In genomic region chr10:76531375-76531774, GRCm38 (mm10) we compare ENCODE assay signal across 8 mouse cellular contexts. TPM values are rescaled to one million over a fixed set of nuclear protein-coding genes. Genes with fewer than 3 reads are reported as not detected.
DNase-seq lines count a peak whose midpoint lies in the region; ATAC-seq lines count a peak whose summit lies in the region.

Lss (plus strand) TSS chr10:76531588.

- H3K4me3 ChIP-seq in heart, embryonic 14.5 days (ENCODE audit: control insufficient read depth in 1 of 2, insufficient read depth in 1 of 2, low read depth in 1 of 2, low read length in 2 of 2) = peak within 1 kb of the TSS; percentile 56 to 70
- H3K4me3 ChIP-seq in liver, embryonic 13.5 days (replicated peaks) = peak within 1 kb of the TSS; percentile 76
- H3K4me3 ChIP-seq in stomach, embryonic 16.5 days (replicated peaks; ENCODE audit: low read length) = peak within 1 kb of the TSS; percentile 61

- 0 out of 4 replicates have a peak, but pooled peaks cover 2 to 7% of the 10 kb centered on the region in 2 experiments for H3K4me1 ChIP-seq in heart, embryonic 14.5 days (ENCODE audit: control insufficient read depth in 2 of 2, insufficient read depth in 2 of 2, low read length in 2 of 2)
- peaks cover 28% of the 10 kb centered on the region for H3K4me1 ChIP-seq in liver, embryonic 13.5 days (replicated peaks)
- peaks cover 10% of the 10 kb centered on the region; the same call in 1 of the 2 replicates for H3K4me1 ChIP-seq in stomach, embryonic 16.5 days (ENCODE audit: control insufficient read depth, insufficient read depth, low read length)

- WGBS in heart, embryonic 14.5 days = under 1% methylated on average over 37 of the region's 37 CpGs
- under 1% methylated on average over 37 of the region's 37 CpGs for WGBS in liver, embryonic 13.5 days (ENCODE audit: insufficient replicate concordance)
- WGBS in stomach, embryonic 16.5 days = under 1% methylated on average over 37 of the region's 37 CpGs

- peaks cover 30% of the 10 kb centered on the region for H3K36me3 ChIP-seq in heart, embryonic 14.5 days (ENCODE audit: control insufficient read depth, insufficient read depth, low read length)
- H3K36me3 ChIP-seq in liver, embryonic 13.5 days = peaks cover 30% of the 10 kb centered on the region
- H3K36me3 ChIP-seq in stomach, embryonic 16.5 days (ENCODE audit: control insufficient read depth, insufficient read depth, low read length) = no peaks in the 10 kb centered on the region

- peak; percentile 85 for DNase-seq in c-Kit-negative CD71-positive TER-119-positive erythroid progenitor cells, embryonic 14.5 days (ENCODE audit: low read depth, low spot score)
- peak; percentile 92 for DNase-seq in fibroblast of lung, adult 2 months (ENCODE audit: low read depth)
- peak; percentile 97 for DNase-seq in kidney, postnatal 14 days
- DNase-seq in liver, embryonic 13.5 days = peak; percentile 97
- DNase-seq in neural tube, embryonic 10.5 days (ENCODE audit: extremely low spot score, low spot score) = peak; percentile 97

- H3K9me3 ChIP-seq in heart, embryonic 14.5 days (ENCODE audit: control insufficient read depth, low read length) = no peaks in the 10 kb centered on the region
- no peaks in the 10 kb centered on the region for H3K9me3 ChIP-seq in liver, embryonic 13.5 days (replicated peaks)
- no peaks in the 10 kb centered on the region for H3K9me3 ChIP-seq in stomach, embryonic 16.5 days (replicated peaks; ENCODE audit: control insufficient read depth, low read length)

- no peaks in the 10 kb centered on the region for H3K27me3 ChIP-seq in heart, embryonic 14.5 days (ENCODE audit: control insufficient read depth, insufficient read depth, low read length)
- H3K27me3 ChIP-seq in liver, embryonic 13.5 days = no peaks in the 10 kb centered on the region
- H3K27me3 ChIP-seq in stomach, embryonic 16.5 days (ENCODE audit: control insufficient read depth, insufficient read depth, low read length) = no peaks in the 10 kb centered on the region

- H3K27ac ChIP-seq in heart, embryonic 14.5 days (replicated peaks in 1 of 2; ENCODE audit: control insufficient read depth in 1 of 2, insufficient read depth in 1 of 2, low read depth in 2 of 2, low read length in 2 of 2) = peak within 1 kb of the TSS; percentile 28 to 48; a peak in 3 of 4 replicates
- peak within 1 kb of the TSS; percentile 77 for H3K27ac ChIP-seq in liver, embryonic 13.5 days
- H3K27ac ChIP-seq in stomach, embryonic 16.5 days (ENCODE audit: low read length) = peak within 1 kb of the TSS; percentile 79

- H3K9ac ChIP-seq in heart, embryonic 14.5 days (ENCODE audit: low read length) = peak within 1 kb of the TSS; percentile 74
- H3K9ac ChIP-seq in liver, embryonic 13.5 days = peak within 1 kb of the TSS; percentile 82
- peak within 1 kb of the TSS; percentile 81 for H3K9ac ChIP-seq in stomach, embryonic 16.5 days (ENCODE audit: low read length)

- peak within 1 kb of the TSS; percentile 90 for H3K4me2 ChIP-seq in heart, embryonic 14.5 days (ENCODE audit: low read length)
- H3K4me2 ChIP-seq in liver, embryonic 13.5 days = peak within 1 kb of the TSS; percentile 98
- H3K4me2 ChIP-seq in stomach, embryonic 16.5 days (ENCODE audit: low read depth, low read length) = peak within 1 kb of the TSS; percentile 66

- peak; percentile 97 for ATAC-seq in CD4-positive, CD25-positive, alpha-beta regulatory T cell, adult 4 months
- ATAC-seq in heart, embryonic 14.5 days (ENCODE audit: insufficient number of reproducible peaks, insufficient read depth, low FRiP score, low read depth) = peak; percentile 99
- ATAC-seq in liver, embryonic 13.5 days (ENCODE audit: low read depth) = peak; percentile 99
- ATAC-seq in stomach, embryonic 16.5 days (ENCODE audit: insufficient read depth, low FRiP score) = peak; percentile 100

RNA-seq across cellular contexts. Expression of gene Lss, which starts in this region (rescaled TPM):
- 10 to 100 TPM; 13.8 to 15.3 TPM for polyA plus RNA-seq in CD4-positive, CD25-positive, alpha-beta regulatory T cell, adult 4 months (2017; shearing (Covaris generic))
- polyA plus RNA-seq in heart, embryonic 14.5 days (2014; fragmentation: Nextera tagmentation; extraction: Ambion mirVana) = 5.3 and 11.6 TPM in 2 replicates
- polyA plus RNA-seq in liver, embryonic 13.5 days (2015; fragmentation: Nextera tagmentation; extraction: Ambion mirVana) = 40.5 and 49.3 TPM in 2 replicates
- 48.6 and 49.1 TPM in 2 replicates for polyA plus RNA-seq in stomach, embryonic 16.5 days (2015; fragmentation: Nextera tagmentation; extraction: Ambion mirVana)

Comparison
In these comparisons a context has a peak if more than half of its experiments do, and no peak if none do; other contexts are left out.
1. Peak in every context shown above with its lines: DNase-seq, ATAC-seq, H3K4me3 ChIP-seq and H3K27ac ChIP-seq.